Mouse (Mus musculus) forebrain, embryonic 14.5 days (tissue): ENCODE data around the gene Olfr1395. TPM values are rescaled to one million over a fixed set of nuclear protein-coding genes. Genes with fewer than 3 reads are reported as not detected.
"Not testable (repeated sequence)": the region's sequence is repeated elsewhere in the genome, so short reads cannot be mapped to it uniquely, and the experiment has no call there.

Experiments
- ATAC-seq: fragments of 200-750 bp; cut with Nextera tagmentation; 2 replicates; pipeline ENCODE4 v1.8.0; 2017; ENCODE audit warnings: mild to moderate bottlenecking, moderate library complexity
- DNase-seq: peaks from one replicate; pipeline ENCODE4 v3.0.0-alpha.2; 2015; ENCODE audit warnings: low spot score
- H3K27ac ChIP-seq: fragments of 300-500 bp; sonication (generic); 2 replicates; pipeline ENCODE4 v1.5.1; 2014; ENCODE audit warnings: low read depth, mild to moderate bottlenecking, control low read depth, low read length, moderate library complexity
- H3K27me3 ChIP-seq: fragments of 300-500 bp; sonication (generic); replicated peaks from 2 replicates; pipeline ENCODE4 v1.6.1; 2014; ENCODE audit warnings: low read length, control low read depth, mixed read lengths; ENCODE audit not compliant: control insufficient read depth, insufficient read depth
- H3K36me3 ChIP-seq: fragments of 300-500 bp; sonication (generic); 2 replicates; pipeline ENCODE4 v1.6.1; 2014; ENCODE audit warnings: low read length, control low read depth; ENCODE audit not compliant: control insufficient read depth, insufficient read depth
- H3K4me1 ChIP-seq: fragments of 300-500 bp; sonication (generic); 2 replicates; pipeline ENCODE4 v1.6.1; 2014; ENCODE audit warnings: antibody characterized with exemption, low read length, control low read depth; ENCODE audit not compliant: control insufficient read depth, insufficient read depth
- H3K4me2 ChIP-seq: fragments of 300-500 bp; sonication (generic); 2 replicates; pipeline ENCODE4 v1.6.1; 2014; ENCODE audit warnings: mild to moderate bottlenecking, control low read depth, low read length
- H3K4me3 ChIP-seq: fragments of 300-500 bp; sonication (generic); 2 replicates; pipeline ENCODE4 v1.5.1; 2014; ENCODE audit warnings: low read depth, low read length, control low read depth
- H3K9ac ChIP-seq: fragments of 300-500 bp; sonication (generic); 2 replicates; pipeline ENCODE4 v1.6.1; 2014; ENCODE audit warnings: mild to moderate bottlenecking, low read length, control low read depth, moderate library complexity
- H3K9me3 ChIP-seq: fragments of 300-500 bp; sonication (generic); replicated peaks from 2 replicates; pipeline ENCODE4 v1.6.1; 2016; ENCODE audit warnings: low read length, control low read depth, mixed read lengths; ENCODE audit not compliant: control insufficient read depth
- WGBS: fragments of 180-500 bp; shearing (Covaris S2); extraction: QIAGEN DNeasy Blood & Tissue Kit; methylation state at CpG from one replicate; pipeline ENCODE4 v1.1.7; 2014; 5-methylcytosine and 5-hydroxymethylcytosine counted together
- polyA plus RNA-seq: library from polyadenylated mRNA; unstranded; fragments of >200 nt; fragmentation: Nextera tagmentation; extraction: Ambion mirVana; gene quantifications from 2 replicates; pipeline ENCODE4 v1.2.1, GENCODE M21; 2014

Gene Olfr1395
- polyA plus RNA-seq, 1 experiment from 2014 or later = not detected

- H3K36me3 ChIP-seq = no peaks in the 10 kb centered on the region
- DNase-seq (no peak), ATAC-seq (no peak)
- WGBS = 78% methylated on average over 10 of the region's 10 CpGs
- H3K4me1 ChIP-seq = no peaks in the 10 kb centered on the region
- H3K4me3 ChIP-seq = no peak overlapping the region
- H3K27me3 ChIP-seq = no peaks in the 10 kb centered on the region
- no peak overlapping the region for H3K27ac ChIP-seq
- no peak overlapping the region for H3K4me2 ChIP-seq
- no peak overlapping the region for H3K9ac ChIP-seq
- no peaks in the 10 kb centered on the region for H3K9me3 ChIP-seq
Measured at GRCm38 (mm10) chr11:49187701-49188100, 45.6 kb downstream of the Olfr1395 start.

- Histone ChIP-seq H3K27ac (no peak overlapping the region), H3K36me3 (no peaks in the 10 kb centered on the region), H3K4me1 (no peaks in the 10 kb centered on the region), H3K9me3 (no peaks in the 10 kb centered on the region), H3K4me2 (no peak overlapping the region), H3K9ac (no peak overlapping the region), H3K4me3 (no peak overlapping the region), H3K27me3 (no peaks in the 10 kb centered on the region)
- DNase-seq = peak; percentile 70
- WGBS = 8% methylated on average over 7 of the region's 7 CpGs
- peak; percentile 40; the same call in 1 of the 2 replicates for ATAC-seq
Measured at GRCm38 (mm10) chr11:49189737-49190136, 47.7 kb downstream of the Olfr1395 start.

GRCm38 (mm10) chr11:49191083-49191482, 49.0 kb downstream of the Olfr1395 start:
- DNase-seq (no peak), ATAC-seq (no peak)
- Histone ChIP-seq H3K9ac (no peak overlapping the region), H3K36me3 (no peaks in the 10 kb centered on the region), H3K9me3 (no peaks in the 10 kb centered on the region), H3K27me3 (no peaks in the 10 kb centered on the region), H3K4me2 (no peak overlapping the region), H3K4me1 (no peaks in the 10 kb centered on the region), H3K4me3 (no peak overlapping the region), H3K27ac (no peak overlapping the region)
- 62% methylated on average over 2 of the region's 2 CpGs for WGBS

DNA sequence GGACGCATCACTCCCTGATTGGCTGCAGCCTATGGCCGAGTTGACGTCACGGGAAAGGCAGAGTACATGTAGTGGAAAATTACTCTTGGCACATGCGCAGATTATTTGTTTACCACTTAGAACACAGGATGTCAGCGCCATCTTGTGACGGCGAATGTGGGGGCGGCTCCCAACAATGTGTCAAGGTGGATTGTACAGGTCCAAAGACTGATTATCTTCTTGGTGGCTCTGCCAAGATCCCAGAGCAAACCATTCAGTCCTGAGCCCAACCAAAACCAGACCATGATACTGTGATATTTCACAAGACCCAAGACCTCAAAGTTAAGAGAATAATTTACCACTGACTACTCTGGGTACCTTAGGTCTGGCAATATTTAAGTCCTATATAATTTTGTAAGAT, 52.7 kb downstream of the Olfr1395 start:
- not testable (repeated sequence) for H3K36me3 ChIP-seq
- WGBS = 93% methylated on average over 9 of the region's 9 CpGs

GRCm38 (mm10) chr11:49195819-49196322, 53.8 kb downstream of the Olfr1395 start:
- Histone ChIP-seq H3K27me3 (no peaks in the 10 kb centered on the region), H3K4me1 (no peaks in the 10 kb centered on the region), H3K9me3 (no peaks in the 10 kb centered on the region), H3K36me3 (no peaks in the 10 kb centered on the region), H3K4me2 (no peak overlapping the region), H3K9ac (no peak overlapping the region), H3K4me3 (no peak overlapping the region), H3K27ac (no peak overlapping the region)
- no peak for DNase-seq
- no peak for ATAC-seq
- WGBS = 90% methylated on average over 7 of the region's 7 CpGs

More for the DNA sequence above, 52.7 kb downstream of the Olfr1395 start:
- H3K9ac ChIP-seq, H3K27me3 ChIP-seq, H3K4me3 ChIP-seq, H3K27ac ChIP-seq, H3K4me1 ChIP-seq, ATAC-seq, DNase-seq, H3K4me2 ChIP-seq, H3K9me3 ChIP-seq: not testable (repeated sequence)

Other genes starting within 250 kb of the Olfr1395 start
- gene Gm5431, start 240.1 kb upstream of the Olfr1395 start, polyA plus RNA-seq = 0.13 and 0.17 TPM in 2 replicates
- gene Psme2b, start 196.1 kb upstream of the Olfr1395 start, polyA plus RNA-seq = 1.7 and 2.9 TPM in 2 replicates
- gene Olfr56, start 163.4 kb upstream of the Olfr1395 start, polyA plus RNA-seq = not detected in 2 replicates
- 0.15 and 0.28 TPM in 2 replicates for gene 9930111J21Rik1, start 162.9 kb upstream of the Olfr1395 start, polyA plus RNA-seq
- not detected in 2 replicates for gene Gm12185, start 150.0 kb upstream of the Olfr1395 start, polyA plus RNA-seq
- gene Tgtp1, start 148.1 kb upstream of the Olfr1395 start, polyA plus RNA-seq = not detected in 2 replicates
- 0.24 and 0.37 TPM in 2 replicates for gene 9930111J21Rik2, start 91.0 kb upstream of the Olfr1395 start, polyA plus RNA-seq
- gene Tgtp2, start 78.1 kb upstream of the Olfr1395 start, polyA plus RNA-seq = 0.06 TPM in 1 of 2 replicates, not detected in the other
- gene Ifi47, start 65.7 kb upstream of the Olfr1395 start, polyA plus RNA-seq = 0.58 and 0.70 TPM in 2 replicates
- gene Olfr1396, start 27.4 kb upstream of the Olfr1395 start, polyA plus RNA-seq = not detected in 2 replicates
- not detected in 2 replicates for gene Olfr1394, start 12.1 kb downstream of the Olfr1395 start, polyA plus RNA-seq
- 0.37 TPM in 1 of 2 replicates, not detected in the other for gene Btnl9, start 44.9 kb downstream of the Olfr1395 start, polyA plus RNA-seq
- gene Zfp62, start 61.0 kb downstream of the Olfr1395 start, polyA plus RNA-seq = 56.6 and 64.7 TPM in 2 replicates
- 23.5 and 23.8 TPM in 2 replicates for gene Mgat1, start 101.9 kb downstream of the Olfr1395 start, polyA plus RNA-seq
- not detected in 2 replicates for gene Olfr1393, start 136.0 kb downstream of the Olfr1395 start, polyA plus RNA-seq
- gene Olfr1392, start 143.0 kb downstream of the Olfr1395 start, polyA plus RNA-seq = not detected in 2 replicates
- not detected in 2 replicates for gene Olfr10, start 162.5 kb downstream of the Olfr1395 start, polyA plus RNA-seq
- gene Olfr1391, start 180.5 kb downstream of the Olfr1395 start, polyA plus RNA-seq = not detected in 2 replicates
- not detected in 2 replicates for gene Olfr1390, start 192.9 kb downstream of the Olfr1395 start, polyA plus RNA-seq